Mouse (Mus musculus) cerebellum, adult 9-11 months (tissue): ENCODE results near the gene Ache.

Experiments
- DNase-seq: peaks from one replicate; pipeline ENCODE4 v3.0.0; 2022

Ache gene

DNA sequence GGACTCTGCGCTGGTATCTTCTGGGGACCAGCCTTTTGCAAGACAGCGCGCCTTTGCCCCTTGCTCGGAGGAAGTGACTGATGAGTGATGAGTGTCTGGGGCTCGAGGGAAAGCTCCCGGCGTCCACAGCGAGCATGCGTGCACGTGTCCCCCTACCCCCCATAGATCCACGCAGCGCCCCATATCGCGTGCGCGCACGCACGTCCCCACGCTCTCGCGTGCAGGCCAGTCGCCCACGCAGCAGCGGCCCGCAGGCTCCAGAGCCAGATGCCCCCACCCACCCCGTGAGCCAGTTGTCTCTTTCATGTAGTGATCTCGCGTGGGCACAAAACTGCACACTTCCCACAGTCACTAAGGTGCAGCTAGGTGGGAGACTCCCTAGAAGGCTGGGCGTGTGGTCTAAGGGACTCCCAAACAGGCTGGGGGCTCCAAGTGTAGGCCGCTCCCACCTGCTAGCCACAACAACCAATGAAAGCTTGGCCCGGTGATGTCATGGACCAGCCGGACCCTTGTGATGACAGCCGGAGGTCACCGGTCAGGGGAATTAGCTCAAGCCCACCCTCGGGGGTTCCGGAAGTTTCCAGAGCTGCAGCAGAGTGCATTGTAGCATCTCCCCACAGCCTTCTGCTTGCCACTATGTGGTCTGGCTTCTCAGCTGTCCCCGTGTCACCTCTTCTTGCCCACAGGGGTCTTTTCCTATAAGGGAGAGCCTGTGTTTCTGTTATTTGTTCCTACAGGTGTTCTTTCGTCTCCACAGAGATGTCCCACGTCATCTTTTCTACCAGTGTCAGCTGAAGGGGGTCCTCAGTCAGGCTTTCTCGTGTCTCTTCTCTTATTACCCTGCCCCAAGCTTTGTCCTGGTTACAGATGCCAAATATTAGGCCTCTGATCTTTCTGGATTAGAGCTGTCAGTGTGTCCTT, at the start of gene Ache:
TSS of gene Ache (plus strand) at position 488 of the 921 bp plus-strand sequence.
- peak; percentile 93 for DNase-seq

DNA sequence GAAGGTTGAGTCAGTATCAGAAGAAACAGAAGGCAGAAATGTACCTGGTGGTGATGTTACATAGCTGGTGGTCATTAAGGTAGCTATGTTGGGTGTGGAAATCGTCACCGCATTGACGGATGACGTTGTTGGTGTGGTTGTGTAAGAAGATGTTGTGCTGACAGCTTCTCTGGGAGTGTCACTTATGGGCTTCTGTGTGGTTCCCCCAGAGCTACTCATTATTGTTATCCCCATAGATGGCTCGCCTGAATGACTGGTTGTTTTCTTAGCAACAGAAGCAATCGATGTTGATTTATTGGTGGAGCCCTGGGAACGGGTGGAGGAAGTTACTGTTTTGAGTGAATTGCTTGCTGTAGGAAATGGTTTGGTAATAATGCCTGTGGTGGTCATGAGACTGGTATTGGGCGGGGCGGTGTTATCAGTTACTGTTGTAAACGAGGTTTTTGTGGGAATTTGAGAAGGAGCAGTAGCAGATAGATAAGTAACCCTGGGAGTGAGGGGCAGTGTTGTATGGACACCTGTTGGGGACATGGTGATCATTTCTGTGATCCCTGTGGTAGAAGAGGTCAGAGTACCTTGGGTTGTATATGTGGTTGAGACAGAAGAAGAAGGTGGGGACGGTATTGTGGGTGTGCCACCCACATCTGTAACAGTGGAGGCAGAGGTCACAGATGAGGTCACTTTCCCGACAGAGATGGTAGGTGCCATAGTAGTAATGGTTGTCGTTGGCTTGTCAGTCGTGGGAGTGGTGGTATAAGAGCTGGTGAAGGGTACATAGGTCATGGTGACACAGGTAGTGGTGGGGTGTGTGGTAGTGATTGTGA, 23.2 kb upstream of the Ache start:
- no peak for DNase-seq

DNA sequence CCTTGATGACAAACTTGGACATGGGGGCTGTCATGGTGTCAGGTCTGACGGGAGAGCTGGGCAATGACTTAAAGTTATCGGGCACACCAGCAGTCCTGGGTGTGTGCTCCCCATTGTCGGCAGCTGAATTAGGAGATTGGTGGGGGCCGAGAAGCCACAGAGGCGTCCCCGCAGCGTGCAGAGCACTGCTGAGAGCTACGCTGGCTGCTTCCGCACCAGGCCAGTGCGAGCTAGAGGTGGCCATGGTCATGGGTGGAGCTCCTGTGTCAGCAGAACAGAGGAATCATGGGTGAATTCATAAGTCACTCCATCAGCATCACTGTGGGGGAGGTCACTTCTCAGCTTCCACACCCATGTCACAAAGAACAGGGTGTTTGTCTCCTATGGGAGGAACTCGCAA, 22.5 kb upstream of the Ache start:
- no peak for DNase-seq

DNA sequence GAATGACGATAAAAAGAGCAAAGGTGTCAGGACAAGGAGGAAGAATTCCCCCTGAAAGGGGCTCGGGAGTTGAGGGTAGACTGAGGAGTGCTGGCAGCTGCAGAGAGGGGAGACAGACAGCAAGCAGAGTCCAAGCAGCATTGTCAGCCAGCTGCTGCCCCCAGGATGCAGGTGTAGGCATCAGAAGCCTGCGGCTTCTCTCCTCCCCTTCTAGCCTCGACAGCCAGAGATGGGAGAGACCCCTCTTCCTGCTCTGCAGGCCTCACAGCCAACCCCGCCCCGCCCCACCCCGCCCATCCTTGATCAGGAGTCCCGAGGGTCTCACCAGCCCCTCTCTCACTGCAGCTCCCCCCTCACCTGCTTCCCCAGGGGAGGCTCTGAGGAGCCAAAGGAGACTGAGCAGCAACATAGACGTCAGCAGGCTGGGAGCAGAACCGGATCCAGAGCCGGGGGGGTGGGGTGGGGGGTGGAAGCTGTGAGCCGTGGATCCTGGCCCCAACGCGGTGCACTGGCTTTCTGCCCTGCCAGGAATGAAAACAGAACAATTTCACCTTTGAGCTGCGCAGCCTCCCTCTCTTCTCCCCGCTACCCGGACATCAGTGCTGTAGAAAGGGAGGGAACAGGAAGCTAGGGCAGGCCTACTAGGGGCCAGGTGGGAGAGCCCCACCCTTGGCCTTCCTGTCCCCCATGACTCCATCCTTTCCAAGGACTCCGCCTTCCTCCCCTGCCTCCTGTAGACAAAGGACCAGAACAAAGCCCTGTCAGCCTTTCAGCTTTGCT, 19.0 kb upstream of the Ache start:
- DNase-seq = no peak

DNA sequence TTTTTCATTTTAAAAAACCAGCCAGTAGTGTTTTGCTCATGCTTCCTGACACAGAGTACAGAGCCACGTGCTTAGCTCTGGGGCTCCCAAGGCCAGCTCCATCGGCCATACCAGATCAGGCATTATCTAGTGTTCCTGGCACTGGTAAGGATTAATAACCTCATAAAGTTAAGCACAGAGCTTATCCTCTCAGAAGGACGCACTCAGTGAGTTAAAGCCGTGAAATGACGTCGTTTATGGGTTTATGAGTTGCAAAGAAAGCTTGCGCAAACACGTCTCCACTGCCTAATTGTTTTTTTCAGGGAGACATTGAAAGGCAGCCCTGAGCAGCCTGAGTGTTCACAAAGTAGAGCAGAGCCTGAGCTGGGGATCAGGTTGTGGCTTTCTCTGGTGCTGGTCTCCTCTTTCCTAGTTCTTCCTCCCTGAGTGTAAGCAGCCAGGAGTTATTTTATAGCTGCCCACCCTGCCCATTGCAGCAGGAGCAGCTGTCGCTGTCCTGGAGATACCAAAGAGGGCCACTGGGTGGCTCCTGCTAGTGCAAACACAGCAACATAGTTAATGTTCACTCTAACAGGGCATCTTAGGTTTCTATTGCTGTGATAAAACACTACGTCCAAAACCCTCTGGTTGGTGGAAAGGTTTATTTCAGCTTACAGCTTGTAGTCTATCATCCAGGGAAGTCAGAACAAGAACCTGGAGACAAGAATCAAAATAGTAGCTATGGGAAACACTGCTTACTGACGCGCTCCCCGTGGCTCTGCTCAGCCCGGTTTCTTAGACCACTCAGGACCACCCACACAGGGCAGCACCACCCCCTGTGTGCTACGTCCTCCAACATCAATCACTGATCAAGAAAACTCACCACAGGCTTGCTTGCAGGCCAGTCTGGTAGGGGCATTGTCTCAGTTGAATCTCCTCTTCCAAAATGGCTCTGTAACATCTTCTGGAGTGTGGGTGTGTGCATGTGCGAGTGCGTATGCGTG, 9.7 kb upstream of the Ache start:
- DNase-seq = peak; percentile 6

DNA sequence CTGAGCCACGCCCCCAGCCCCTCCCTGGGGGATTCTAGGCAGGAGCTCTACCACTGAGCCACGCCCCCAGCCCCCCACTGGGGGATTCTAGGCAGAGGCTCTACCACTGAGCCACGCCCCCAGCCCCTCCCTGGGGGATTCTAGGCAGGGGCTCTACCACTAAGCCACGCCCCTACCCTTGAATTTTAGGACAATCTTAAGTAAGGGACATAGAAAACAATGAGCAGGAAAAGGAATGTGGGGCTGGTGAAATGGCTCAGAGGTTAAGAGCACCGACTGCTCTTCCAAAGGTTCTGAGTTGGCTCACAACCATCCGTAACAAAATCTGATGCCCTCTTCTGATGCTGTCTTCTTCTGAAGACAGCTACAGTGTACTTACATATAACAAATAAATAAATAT, 2.9 kb upstream of the Ache start:
- peak; percentile 33 for DNase-seq

DNA sequence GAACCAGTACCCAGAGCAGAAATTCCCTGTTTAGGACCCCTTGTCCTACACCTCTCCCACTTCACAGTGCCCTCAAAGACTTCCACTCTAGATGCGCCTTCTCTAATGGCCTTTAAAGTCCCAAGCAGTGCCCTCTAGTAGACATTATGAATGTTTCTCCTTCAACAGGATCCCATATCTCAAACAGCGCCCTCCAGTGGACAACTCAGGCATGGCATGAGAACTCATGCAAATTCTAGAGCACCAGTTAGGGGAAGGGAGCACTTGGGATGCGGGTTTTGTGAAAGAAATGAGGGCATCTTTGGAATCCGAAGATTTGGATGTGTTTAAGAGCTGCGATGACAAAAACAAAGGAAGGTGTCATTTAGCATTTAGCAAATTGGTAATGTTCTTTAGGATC, 2.3 kb upstream of the Ache start:
- peak; percentile 52 for DNase-seq

DNA sequence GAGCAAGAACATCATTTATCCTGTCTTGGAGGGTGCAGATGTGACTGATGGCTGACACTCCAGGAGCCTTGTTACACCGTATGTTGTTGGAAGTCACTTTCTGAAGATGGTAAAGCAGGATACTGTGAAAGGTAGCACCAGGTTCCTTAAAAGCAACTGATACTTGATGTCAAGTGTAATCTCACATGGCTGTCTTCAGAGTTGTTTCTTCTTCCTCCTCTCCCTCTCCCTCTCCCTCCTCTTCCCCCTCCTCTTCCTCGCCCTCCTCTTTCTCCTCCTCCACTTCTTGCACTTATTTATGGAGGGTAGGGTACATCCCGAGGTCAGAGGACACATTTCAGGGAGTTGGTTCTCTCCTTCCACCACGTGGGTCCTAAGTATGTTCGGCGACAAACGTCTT, 1.3 kb upstream of the Ache start:
- peak; percentile 34 for DNase-seq

DNA sequence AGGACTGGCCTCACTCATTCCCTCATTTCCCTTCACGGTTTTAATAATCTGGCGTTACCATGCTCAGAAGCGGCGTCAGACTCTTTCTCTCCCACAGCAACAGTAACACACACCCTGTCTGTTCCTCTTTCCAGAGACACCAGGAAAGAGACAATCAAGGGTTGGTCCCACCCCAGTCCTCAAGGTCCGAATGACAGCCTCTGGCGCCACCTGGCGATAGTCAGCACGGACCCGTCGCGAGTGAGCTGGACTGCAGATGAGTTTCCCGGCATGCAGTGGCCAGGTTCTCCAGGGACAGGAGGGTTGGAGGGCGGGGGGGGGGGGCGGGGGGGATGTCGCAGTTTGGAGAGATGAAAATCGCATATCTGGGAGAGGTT, 676 bp upstream of the Ache start:
- peak; percentile 95 for DNase-seq

DNA sequence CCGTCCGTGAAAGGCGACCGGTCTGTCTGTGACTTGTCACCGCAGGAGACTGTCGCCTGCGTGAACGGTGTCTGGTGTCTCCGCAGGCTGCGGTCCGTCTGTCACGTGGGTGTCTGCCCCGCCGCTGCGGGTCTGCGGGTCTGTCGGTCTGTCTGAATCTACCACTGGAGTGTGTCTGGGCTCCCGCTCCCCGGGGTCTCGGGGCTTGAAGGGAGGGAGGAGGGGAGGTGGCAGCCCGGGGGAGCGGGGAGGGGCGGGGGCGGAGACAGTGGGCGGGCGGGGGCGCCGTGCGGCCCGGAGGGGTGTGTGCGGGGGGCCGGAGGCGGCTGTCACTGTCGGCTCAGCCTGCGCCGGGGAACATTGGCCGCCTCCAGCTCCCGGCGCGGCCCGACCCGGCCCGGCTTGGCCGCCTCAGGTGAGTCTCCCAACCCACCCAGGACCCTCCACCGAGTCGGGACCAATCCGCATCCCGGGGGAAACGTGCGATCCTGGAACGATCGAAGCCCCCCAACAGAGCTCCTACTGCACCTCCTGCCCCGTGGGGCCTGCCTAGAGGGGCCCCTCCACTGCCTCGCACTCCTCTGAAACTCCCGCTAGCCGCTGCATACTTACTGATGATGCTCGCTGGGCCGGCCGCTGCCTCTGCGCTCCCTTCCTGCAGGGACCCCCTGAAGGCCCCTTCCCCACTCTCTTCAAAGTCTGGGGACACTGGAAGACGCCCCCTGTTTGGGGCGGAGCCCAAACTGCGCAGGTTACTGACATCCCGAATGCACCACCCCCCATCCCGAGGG, 829 bp downstream of the Ache start:
- peak; percentile 85 for DNase-seq

DNA sequence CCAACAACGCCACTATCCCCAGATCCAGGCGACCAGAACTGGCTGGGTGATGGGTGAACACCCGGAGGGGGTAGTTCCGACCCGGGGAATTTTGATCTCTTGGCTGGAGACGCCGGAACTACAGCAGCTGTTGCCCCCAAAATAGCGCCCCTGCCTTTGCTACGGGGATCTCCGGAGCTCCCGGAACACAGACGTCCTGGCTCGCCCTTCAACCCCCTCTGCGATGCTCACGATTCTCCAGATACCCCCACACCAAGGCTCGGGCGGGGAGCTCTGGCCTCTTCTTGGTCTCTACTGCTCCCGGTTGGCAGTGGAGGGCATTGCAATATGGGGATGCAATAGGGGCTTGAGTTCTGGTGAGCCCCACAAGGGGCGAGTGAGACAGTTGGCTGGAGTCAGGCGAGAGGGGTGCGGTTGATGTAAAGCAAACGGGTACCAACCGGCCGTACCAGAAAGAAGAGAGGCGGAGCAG, 1.7 kb downstream of the Ache start:
- peak; percentile 81 for DNase-seq

DNA sequence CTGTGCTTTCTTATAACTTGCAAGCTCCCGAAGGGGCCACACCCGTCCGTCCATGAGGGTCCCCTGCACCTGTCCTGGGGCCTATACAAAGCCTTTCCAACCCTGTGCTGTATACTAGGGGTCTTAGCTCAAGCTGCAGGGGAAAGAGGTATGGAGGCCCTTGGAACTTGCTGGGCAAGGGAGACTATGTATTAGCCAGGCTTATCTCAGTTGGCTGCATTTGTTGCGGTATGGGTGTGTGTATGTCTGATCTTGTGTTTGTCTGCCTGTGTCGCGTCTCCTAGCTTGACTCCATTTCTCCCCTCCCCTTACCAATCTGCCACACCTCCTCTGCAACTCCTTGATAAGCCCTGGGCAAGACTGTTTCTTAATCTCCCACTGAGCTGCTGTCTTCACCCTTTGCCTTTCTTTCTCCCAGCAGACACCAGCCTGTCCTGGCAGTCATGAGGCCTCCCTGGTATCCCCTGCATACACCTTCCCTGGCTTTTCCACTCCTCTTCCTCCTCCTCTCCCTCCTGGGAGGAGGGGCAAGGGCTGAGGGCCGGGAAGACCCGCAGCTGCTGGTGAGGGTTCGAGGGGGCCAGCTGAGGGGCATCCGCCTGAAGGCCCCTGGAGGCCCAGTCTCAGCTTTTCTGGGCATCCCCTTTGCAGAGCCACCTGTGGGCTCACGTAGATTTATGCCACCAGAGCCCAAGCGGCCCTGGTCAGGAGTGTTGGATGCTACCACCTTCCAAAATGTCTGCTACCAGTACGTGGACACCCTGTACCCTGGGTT, 2.5 kb downstream of the Ache start:
- DNase-seq = peak; percentile 67

DNA sequence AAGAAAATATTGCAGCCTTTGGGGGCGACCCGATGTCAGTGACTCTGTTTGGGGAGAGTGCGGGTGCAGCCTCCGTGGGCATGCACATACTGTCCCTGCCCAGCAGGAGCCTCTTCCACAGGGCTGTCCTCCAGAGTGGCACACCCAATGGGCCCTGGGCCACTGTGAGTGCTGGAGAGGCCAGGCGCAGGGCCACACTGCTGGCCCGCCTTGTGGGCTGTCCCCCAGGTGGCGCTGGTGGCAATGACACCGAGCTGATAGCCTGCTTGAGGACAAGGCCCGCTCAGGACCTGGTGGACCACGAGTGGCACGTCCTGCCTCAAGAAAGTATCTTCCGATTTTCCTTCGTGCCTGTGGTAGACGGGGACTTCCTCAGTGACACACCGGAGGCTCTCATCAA, 3.4 kb downstream of the Ache start:
- peak; percentile 80 for DNase-seq

DNA sequence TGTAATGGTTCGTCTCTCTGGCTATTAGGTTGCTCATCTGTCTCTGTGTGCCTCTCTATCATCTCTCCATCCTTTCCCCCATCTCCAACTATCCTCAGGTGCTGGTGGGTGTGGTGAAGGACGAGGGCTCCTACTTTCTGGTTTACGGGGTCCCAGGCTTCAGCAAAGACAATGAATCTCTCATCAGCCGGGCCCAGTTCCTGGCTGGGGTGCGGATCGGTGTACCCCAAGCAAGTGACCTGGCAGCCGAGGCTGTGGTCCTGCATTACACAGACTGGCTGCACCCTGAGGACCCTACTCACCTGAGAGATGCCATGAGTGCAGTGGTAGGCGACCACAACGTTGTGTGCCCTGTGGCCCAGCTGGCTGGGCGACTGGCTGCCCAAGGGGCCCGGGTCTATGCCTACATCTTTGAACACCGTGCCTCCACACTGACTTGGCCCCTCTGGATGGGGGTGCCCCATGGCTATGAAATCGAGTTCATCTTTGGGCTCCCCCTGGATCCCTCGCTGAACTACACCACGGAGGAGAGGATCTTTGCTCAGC, 4.1 kb downstream of the Ache start:
- peak; percentile 64 for DNase-seq

DNA sequence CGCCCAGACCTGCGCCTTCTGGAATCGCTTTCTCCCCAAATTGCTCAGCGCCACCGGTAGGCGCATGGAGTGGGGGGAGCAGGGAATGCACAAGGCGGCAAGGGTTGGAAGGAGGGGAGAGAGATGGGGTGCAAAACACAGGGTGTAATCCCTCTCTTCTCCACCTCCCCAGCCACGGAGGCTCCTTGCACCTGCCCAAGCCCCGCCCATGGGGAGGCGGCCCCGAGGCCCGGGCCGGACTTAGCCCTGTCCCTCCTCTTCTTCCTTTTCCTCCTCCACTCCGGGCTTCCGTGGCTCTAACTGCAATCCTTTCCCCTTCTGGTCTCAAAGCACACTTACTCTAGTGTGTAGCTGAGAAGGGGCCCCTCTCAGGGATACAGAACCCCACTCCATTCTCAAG, 6.0 kb downstream of the Ache start:
- DNase-seq = peak; percentile 90

DNA sequence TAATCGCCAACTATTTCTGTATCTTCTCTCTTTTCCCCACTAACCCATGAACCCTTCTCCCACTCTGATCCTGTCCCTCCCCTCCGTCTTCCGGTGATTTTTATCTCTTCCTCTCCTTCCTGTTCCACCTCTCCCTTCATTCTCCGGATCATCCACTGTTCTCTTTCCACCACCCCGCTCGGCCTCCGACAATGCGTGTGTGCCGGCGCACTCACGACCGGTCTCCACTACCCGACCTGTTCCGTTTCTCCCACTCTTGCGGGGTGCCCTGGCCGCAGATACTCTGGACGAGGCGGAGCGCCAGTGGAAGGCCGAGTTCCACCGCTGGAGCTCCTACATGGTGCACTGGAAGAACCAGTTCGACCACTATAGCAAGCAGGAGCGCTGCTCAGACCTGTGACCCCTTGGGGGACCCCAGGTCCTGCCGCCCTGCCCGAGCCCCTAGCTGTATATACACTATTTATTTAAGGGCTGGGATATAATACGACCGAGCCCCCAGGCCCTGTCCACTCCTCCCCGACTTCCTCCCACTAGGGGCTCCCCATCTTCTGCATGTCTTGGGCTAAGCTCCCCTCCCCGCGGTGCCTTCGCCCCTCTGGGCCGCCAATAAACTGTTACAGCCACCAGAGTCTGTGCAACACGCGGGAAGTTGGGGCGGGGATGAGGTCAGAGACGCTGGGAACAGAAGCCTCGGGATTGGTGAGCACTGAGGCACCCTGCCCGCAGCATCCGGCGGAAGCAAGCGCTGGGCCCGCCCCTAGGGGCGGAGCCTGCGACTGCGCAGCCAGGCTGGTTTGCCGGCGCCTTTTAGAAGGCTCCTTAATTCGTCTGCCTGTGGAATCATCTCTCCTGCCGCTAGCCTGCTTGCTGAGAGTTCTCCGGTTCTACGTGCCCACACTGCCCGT, 6.8 kb downstream of the Ache start, which contains the start of gene Ufsp1:
TSS of gene Ufsp1 (plus strand) at position 791 of the 905 bp plus-strand sequence.
- DNase-seq = peak; percentile 97

DNA sequence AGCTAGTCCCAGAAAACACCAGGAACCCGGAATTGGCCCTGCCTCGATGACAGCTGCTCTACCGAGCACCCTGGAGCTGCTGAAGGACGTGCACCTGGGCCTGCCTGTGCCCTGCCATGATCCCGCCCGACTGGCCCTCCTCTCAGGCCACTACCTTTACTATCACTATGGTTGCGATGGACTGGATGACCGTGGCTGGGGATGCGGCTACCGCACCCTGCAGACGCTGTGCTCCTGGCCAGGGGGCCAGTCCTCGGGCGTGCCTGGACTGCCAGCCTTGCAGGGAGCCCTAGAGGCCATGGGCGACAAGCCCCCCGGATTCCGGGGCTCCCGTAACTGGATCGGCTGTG, 7.4 kb downstream of the Ache start:
- no peak for DNase-seq

DNA sequence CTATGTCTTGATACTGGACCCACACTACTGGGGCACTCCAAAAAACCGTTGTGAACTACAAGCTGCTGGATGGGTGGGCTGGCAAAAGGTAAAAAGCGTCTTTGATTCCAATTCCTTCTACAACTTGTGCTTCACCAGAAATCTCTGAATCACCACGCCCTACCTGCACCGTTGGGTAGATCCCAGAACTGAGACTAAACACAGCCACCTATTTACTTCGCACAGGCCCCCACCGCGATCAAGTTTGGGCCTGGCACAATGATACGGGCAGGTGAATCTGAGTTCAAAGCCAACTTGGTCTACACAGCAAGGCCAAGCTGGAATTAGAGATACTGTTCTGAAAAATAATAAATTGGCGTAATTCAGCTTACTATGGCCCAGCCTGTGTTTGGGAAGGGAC, 8.0 kb downstream of the Ache start:
- DNase-seq = no peak

DNA sequence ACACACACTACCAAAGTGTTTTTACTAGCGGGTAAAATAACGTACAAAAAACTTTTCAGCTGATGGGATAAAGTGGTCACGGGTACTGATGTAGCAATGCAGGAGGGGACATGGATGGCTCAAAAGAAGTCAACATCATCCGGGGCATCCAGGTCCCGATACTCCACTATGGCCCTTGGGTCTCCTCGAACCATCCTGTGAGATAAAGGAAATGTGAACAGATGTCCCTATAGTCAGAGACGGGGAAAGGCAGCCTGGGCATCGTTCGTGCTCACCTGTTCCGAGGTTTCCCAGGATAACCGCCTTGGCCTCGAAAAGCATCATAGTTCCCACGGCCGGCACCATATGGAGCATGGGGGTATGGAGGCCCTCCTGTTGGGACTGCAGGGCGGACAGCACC, 8.4 kb downstream of the Ache start:
- no peak for DNase-seq
